Mouse (Mus musculus) midbrain, embryonic 15.5 days (tissue): Measurements from ENCODE around the gene Adgrl3. TPM values are rescaled to one million over a fixed set of nuclear protein-coding genes. Genes with fewer than 3 reads are reported as not detected.

Experiments used
- ATAC-seq: fragments of 200-750 bp; cut with Nextera tagmentation; replicated peaks from 2 replicates; pipeline ENCODE4 v1.8.0; 2017; ENCODE audit warnings: moderate TSS enrichment
- H3K27ac ChIP-seq: fragments of 300-500 bp; sonication (generic); 2 replicates; pipeline ENCODE4 v1.5.1; 2015; ENCODE audit warnings: mild to moderate bottlenecking, inconsistent platforms
- H3K27me3 ChIP-seq: fragments of 300-500 bp; sonication (generic); replicated peaks from 2 replicates; pipeline ENCODE4 v1.6.1; 2015; ENCODE audit warnings: inconsistent platforms
- H3K36me3 ChIP-seq: fragments of 300-500 bp; sonication (generic); replicated peaks from 2 replicates; pipeline ENCODE4 v1.6.1; 2015; ENCODE audit warnings: inconsistent platforms
- H3K4me1 ChIP-seq: fragments of 300-500 bp; sonication (generic); 2 replicates; pipeline ENCODE4 v1.6.1; 2015; ENCODE audit warnings: inconsistent platforms
- H3K4me2 ChIP-seq: fragments of 300-500 bp; sonication (generic); 2 replicates; pipeline ENCODE4 v1.6.1; 2015; ENCODE audit warnings: inconsistent platforms, mild to moderate bottlenecking, moderate library complexity
- H3K4me3 ChIP-seq: fragments of 300-500 bp; sonication (generic); 2 replicates; pipeline ENCODE4 v1.5.1; 2015; ENCODE audit warnings: mild to moderate bottlenecking, inconsistent platforms
- H3K9ac ChIP-seq: fragments of 300-500 bp; sonication (generic); 2 replicates; pipeline ENCODE4 v1.6.1; 2015; ENCODE audit warnings: mild to moderate bottlenecking, inconsistent platforms
- H3K9me3 ChIP-seq: fragments of 300-500 bp; sonication (generic); 2 replicates; pipeline ENCODE4 v1.6.1; 2016; ENCODE audit warnings: inconsistent platforms
- WGBS: fragments of 180-500 bp; shearing (Covaris S2); methylation state at CpG from one replicate; pipeline ENCODE4 v1.1.7; 2015; ENCODE audit warnings: mixed read lengths; 5-methylcytosine and 5-hydroxymethylcytosine counted together
- polyA plus RNA-seq: library from polyadenylated mRNA; unstranded; fragments of >200 nt; fragmentation: Nextera tagmentation; extraction: Ambion mirVana; gene quantifications from 2 replicates; pipeline ENCODE4 v1.2.1, GENCODE M21; 2015

Gene Adgrl3
- polyA plus RNA-seq, 1 experiment from 2014 or later = 75.6 TPM

- no peak overlapping the region for H3K4me2 ChIP-seq
- no peak overlapping the region for H3K9ac ChIP-seq
- no peaks in the 10 kb centered on the region for H3K27me3 ChIP-seq
- no peaks in the 10 kb centered on the region for H3K36me3 ChIP-seq
- no peak overlapping the region for H3K4me3 ChIP-seq
- no peaks in the 10 kb centered on the region for H3K4me1 ChIP-seq
- H3K9me3 ChIP-seq = no peaks in the 10 kb centered on the region
- no peak overlapping the region for H3K27ac ChIP-seq
- 75% methylated on average over 3 of the region's 3 CpGs for WGBS
- no peak for ATAC-seq
These were observed 455.5 kb downstream of the Adgrl3 start for GRCm38 (mm10) chr5:81475406-81475805.

DNA sequence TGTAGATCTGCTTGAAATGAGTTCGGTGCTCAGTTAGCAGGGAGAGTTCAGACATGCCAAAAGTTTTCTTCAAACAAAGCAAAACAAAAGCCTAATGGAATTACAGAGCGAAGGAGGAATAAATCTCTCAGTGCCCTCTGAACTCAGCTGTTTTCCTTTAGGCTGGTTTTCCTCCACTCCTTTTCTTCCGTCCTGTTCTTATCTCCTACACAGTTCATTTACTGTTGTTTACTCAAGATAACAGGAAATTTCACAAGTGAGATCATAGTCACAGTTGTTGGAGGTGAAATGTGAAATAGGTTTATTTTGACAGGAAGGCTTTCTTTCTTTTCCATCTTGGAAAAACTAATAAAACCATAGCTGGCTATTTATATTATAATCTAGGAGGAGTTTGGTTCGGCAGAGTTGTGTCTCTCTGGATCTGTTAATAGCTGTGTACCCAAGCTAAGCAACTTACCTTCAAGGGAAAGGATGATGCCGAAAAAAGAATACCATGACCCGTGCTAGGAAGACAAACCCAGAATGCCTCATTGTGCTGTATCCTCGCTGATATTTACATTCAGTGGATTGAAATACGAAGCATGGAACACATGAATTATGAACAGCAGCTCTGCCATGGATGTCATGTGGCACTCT lies 456.2 kb downstream of the Adgrl3 start:
- Histone ChIP-seq H3K36me3 (no peaks in the 10 kb centered on the region), H3K27ac (no peak overlapping the region), H3K27me3 (no peaks in the 10 kb centered on the region), H3K4me2 (no peak overlapping the region), H3K9me3 (no peaks in the 10 kb centered on the region), H3K4me3 (no peak overlapping the region), H3K4me1 (no peaks in the 10 kb centered on the region), H3K9ac (no peak overlapping the region)
- 60% methylated on average over 8 of the region's 8 CpGs for WGBS
- 0 out of 2 replicates have a peak, but pooled peaks have one; percentile 24 for ATAC-seq

DNA sequence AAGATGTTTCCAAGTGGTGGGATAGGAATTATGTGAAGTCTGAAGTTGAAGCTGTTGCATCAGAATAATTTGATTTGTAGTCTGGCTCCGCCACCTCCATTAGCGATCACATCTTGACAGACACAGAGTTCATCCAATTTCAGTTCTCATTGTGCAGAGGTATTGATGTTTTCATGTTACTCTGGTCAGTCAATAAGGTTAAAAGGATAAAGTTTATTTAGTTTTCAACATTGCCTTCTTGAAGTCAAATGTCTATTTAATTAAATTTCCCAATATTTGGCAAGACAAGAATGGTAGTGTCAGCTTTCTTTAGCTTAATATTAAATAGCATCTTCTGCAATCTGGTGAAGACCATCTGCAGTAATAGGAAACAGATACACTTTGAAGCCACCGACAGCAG lies 461.0 kb downstream of the Adgrl3 start:
- no peak for ATAC-seq
- Histone ChIP-seq H3K27me3 (no peaks in the 10 kb centered on the region), H3K9me3 (no peaks in the 10 kb centered on the region), H3K9ac (no peak overlapping the region), H3K4me2 (no peak overlapping the region), H3K27ac (no peak overlapping the region), H3K4me3 (no peak overlapping the region), H3K4me1 (no peaks in the 10 kb centered on the region), H3K36me3 (no peaks in the 10 kb centered on the region)
- 83% methylated on average over 3 of the region's 3 CpGs for WGBS

DNA sequence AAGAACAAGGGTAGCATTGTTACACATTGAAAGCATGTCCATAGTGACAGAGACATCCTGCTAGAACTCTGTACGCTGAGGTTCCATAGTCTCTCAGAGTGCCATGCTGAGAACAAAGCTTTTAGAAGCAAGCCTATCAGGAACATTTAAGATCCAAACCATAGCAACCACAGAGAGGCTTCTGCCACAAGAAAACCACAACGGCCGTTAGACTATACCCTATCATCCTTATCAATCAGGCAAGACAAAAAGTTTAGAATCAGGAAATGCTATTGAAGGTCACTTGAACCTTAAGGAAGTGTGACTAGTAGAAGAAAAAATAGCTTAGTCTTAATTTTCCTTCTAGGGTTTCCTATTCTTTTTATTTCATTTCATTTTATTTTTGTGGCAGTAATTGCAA lies 464.0 kb downstream of the Adgrl3 start:
- no peak overlapping the region for H3K9ac ChIP-seq
- no peaks in the 10 kb centered on the region for H3K27me3 ChIP-seq
- no peaks in the 10 kb centered on the region for H3K36me3 ChIP-seq
- H3K9me3 ChIP-seq = no peaks in the 10 kb centered on the region
- no peak overlapping the region for H3K27ac ChIP-seq
- WGBS = 40% methylated on average over 3 of the region's 3 CpGs
- H3K4me1 ChIP-seq = no peaks in the 10 kb centered on the region
- no peak overlapping the region for H3K4me3 ChIP-seq
- no peak for ATAC-seq
- H3K4me2 ChIP-seq = no peak overlapping the region

DNA sequence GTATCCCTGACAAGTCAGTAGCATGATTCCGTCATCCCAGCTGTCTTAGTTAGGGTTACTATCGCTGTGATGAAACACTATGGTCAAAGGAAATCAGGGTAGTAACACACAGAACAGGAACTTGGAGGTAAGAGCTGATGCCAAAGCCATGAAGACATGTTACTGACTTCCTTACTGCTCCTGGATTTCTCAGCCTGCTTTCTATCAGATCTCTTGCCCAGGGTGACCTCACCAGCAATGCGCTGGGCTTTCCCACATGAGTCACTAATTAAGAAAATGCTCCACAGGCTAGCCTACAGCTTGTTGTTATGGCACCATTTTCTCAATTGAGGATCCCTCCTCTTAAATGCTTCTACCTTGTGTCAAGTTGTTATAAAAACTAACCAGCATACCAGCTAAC lies 481.1 kb downstream of the Adgrl3 start:
- ATAC-seq = no peak

DNA sequence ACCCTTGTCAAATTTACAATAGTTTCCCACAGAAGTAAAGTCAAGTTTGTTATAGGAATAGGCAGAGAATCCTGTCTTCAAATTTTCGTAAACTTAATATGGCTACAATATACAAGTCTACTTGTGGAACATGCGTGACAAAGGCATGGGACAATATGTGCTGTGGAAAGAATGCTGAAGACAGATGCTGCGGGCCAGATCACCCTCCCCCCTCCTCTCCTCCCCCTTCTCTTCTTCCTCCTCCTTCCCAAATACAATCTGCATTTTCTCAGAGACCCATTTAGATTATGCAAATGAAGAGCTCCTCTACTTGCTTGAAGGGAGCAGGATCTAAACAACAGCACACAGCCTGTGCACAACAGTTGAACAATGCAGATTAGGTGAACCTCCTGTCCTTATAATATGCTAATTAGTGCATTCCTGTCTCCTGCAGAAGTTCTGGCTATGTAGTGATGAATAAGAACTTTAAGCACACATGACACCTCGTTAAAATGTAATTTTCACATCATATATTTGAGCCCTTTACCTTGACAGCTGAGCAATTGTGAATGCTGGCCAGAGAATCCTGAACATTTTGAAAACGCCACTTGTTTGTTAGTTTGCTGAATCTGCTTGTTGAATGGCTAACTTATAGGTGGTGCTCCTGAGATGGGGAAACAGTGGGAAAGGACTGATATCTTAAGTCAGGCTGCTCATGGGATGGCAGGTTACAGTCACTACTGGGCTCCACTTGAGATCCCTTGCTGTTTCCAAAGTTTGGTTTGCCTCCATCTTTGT lies 499.0 kb downstream of the Adgrl3 start:
- peak; percentile 32; the same call in 1 of the 2 replicates for ATAC-seq
- Histone ChIP-seq H3K27me3 (no peaks in the 10 kb centered on the region), H3K27ac (no peak overlapping the region), H3K4me3 (no peak overlapping the region), H3K4me1 (peaks cover 16% of the 10 kb centered on the region), H3K9ac (no peak overlapping the region), H3K9me3 (no peaks in the 10 kb centered on the region), H3K4me2 (peak overlapping the region; percentile 28), H3K36me3 (no peaks in the 10 kb centered on the region)
- 17% methylated on average over 5 of the region's 5 CpGs for WGBS

More for the DNA sequence above, 481.1 kb downstream of the Adgrl3 start:
- no peaks in the 10 kb centered on the region for H3K4me1 ChIP-seq
- no peak overlapping the region for H3K4me3 ChIP-seq
- no peaks in the 10 kb centered on the region for H3K9me3 ChIP-seq
- H3K4me2 ChIP-seq = no peak overlapping the region
- H3K27ac ChIP-seq = no peak overlapping the region
- WGBS = 90% methylated on average over 3 of the region's 3 CpGs
- no peaks in the 10 kb centered on the region for H3K27me3 ChIP-seq
- H3K36me3 ChIP-seq = no peaks in the 10 kb centered on the region
- H3K9ac ChIP-seq = no peak overlapping the region

DNA sequence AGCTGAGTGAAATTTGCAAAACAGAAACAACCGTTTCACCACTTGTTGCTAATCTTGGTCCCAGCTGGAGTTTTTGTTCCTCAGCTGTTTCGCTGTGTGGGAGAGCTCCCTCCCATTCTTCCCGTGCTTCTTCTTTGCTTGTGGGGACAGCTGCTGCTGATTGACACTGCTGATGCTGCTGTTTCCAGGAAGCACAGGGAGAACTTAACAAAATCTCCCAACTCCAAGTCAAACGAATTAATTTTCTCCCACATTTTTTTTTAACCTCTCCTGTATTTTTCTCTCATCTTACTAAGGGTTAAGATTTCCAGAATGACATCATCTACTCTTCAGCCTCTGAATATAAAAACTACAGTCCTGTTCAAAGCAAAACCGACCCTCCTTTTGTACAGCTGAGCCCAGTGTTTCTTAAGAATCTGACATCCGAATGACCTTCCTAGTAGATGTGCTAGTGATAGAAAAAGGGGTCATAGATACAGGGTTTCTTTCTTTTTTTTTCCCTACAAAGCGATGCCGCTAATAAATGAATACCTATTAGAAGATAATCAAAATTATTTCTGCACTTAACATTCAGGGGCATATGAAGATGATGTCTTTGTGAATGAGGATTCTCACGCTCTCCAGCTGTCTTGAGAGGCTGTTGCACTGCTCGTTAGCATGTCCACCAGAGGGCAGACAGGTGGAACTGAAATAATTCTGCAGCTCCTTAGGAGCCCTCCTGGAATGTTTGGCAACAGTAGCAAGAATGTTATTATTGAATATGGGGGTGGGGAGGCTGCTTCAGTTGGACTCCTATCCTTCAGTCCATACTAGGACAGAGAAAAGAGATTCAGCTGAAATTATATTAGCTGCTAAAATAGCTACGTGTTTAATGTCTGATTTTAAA lies 499.8 kb downstream of the Adgrl3 start:
- Histone ChIP-seq H3K4me3 (no peak overlapping the region), H3K27ac (0 out of 2 replicates have a peak overlapping the region, but pooled peaks have one; percentile 2), H3K36me3 (no peaks in the 10 kb centered on the region), H3K4me2 (peak overlapping the region; percentile 28), H3K4me1 (peaks cover 16% of the 10 kb centered on the region), H3K27me3 (no peaks in the 10 kb centered on the region), H3K9me3 (no peaks in the 10 kb centered on the region), H3K9ac (no peak overlapping the region)
- peak; percentile 77 for ATAC-seq
- 15% methylated on average over 11 of the region's 11 CpGs for WGBS

- 91% methylated on average over 4 of the region's 4 CpGs for WGBS
- H3K9me3 ChIP-seq = no peaks in the 10 kb centered on the region
These were observed 502.8 kb downstream of the Adgrl3 start for GRCm38 (mm10) chr5:81522760-81523159.

DNA sequence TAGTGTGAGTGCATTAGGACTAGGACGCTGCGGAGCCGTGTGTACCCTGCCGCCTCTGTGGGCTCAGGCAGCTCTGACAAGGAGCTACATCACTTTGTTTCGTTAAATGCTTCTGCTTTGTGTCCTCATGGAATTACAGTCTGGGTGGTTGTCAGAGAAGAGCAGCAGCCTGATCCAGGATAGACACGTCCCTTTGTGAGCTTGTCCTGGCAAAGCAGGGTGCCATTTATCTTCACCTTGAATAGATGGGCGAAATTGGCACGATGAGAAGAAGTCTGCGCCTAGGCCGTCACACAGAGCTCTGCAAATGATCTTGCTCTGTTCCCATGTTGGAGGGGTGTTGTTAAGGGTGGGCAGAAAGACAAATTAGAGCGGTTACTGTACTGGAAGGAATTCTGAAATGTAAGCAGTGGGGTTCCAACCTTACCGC lies 504.6 kb downstream of the Adgrl3 start:
- H3K27ac ChIP-seq = no peak overlapping the region
- H3K9me3 ChIP-seq = no peaks in the 10 kb centered on the region
- 78% methylated on average over 12 of the region's 12 CpGs for WGBS
- no peak overlapping the region for H3K9ac ChIP-seq
- H3K27me3 ChIP-seq = no peaks in the 10 kb centered on the region
- peaks cover 10% of the 10 kb centered on the region for H3K4me1 ChIP-seq
- H3K36me3 ChIP-seq = no peaks in the 10 kb centered on the region
- H3K4me3 ChIP-seq = no peak overlapping the region
- no peak for ATAC-seq
- H3K4me2 ChIP-seq = no peak overlapping the region

More at GRCm38 (mm10) chr5:81522760-81523159, 502.8 kb downstream of the Adgrl3 start:
- H3K4me1 ChIP-seq = peaks cover 19% of the 10 kb centered on the region
- H3K27me3 ChIP-seq = no peaks in the 10 kb centered on the region
- no peak overlapping the region for H3K9ac ChIP-seq
- ATAC-seq = no peak
- no peak overlapping the region for H3K4me2 ChIP-seq
- H3K36me3 ChIP-seq = no peaks in the 10 kb centered on the region
- H3K4me3 ChIP-seq = no peak overlapping the region
- no peak overlapping the region for H3K27ac ChIP-seq

DNA sequence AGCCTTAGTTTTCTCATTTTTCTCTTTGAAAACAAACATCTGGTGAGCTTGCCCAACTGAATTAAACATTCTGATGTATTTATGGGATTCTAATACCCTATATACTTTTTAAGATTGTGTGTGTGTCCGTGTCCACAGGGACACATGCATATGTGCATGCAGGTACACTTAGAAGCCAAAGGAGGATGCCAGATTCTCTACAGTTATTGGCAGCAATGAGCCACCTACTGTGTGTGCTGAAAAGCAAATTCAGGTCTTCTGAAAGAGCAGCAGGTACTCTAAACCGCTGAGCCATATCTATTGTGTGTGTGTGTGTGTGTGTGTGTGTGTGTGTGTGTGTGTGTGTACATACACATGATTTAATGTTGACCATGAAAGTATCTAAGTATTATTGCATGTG lies 505.4 kb downstream of the Adgrl3 start:
- Histone ChIP-seq H3K27me3 (no peaks in the 10 kb centered on the region), H3K4me1 (peaks cover 3% of the 10 kb centered on the region; the same call in 1 of the 2 replicates), H3K9me3 (no peaks in the 10 kb centered on the region), H3K4me2 (no peak overlapping the region), H3K9ac (no peak overlapping the region), H3K4me3 (no peak overlapping the region), H3K27ac (no peak overlapping the region), H3K36me3 (no peaks in the 10 kb centered on the region)
- ATAC-seq = no peak; the same call in 1 of the 2 replicates
- 89% methylated on average over 2 of the region's 2 CpGs for WGBS

GRCm38 (mm10) chr5:81531639-81532038 lies 511.7 kb downstream of the Adgrl3 start:
- no peaks in the 10 kb centered on the region for H3K9me3 ChIP-seq
- H3K9ac ChIP-seq = no peak overlapping the region
- no peak overlapping the region for H3K4me3 ChIP-seq
- ATAC-seq = no peak
- WGBS = 88% methylated on average over 4 of the region's 4 CpGs
- no peaks in the 10 kb centered on the region for H3K36me3 ChIP-seq
- H3K4me1 ChIP-seq = peaks cover 4% of the 10 kb centered on the region
- H3K27ac ChIP-seq = no peak overlapping the region
- H3K4me2 ChIP-seq = no peak overlapping the region
- no peaks in the 10 kb centered on the region for H3K27me3 ChIP-seq

DNA sequence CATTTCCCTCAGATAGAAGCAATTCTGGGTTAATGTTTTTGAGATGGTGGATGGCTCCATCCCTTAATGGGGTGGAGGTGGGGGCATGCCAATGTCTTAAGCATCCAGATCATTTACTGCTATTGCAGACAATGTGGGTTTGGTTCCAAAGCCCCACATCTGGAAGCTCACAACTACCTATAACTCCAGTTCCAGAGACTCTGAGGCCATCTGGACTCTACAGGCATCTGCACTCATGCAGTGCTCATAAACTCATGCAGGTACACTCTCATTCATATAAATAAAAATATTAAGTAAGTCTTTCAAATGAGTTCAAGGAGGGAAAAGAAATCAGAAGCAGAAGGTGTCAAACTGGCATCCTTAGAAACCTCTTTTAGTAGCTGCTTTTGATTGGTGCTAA lies 530.3 kb downstream of the Adgrl3 start:
- ATAC-seq = no peak
- Histone ChIP-seq H3K4me1 (no peaks in the 10 kb centered on the region), H3K27ac (no peak overlapping the region), H3K9me3 (no peaks in the 10 kb centered on the region), H3K4me2 (no peak overlapping the region), H3K27me3 (no peaks in the 10 kb centered on the region), H3K9ac (no peak overlapping the region), H3K4me3 (no peak overlapping the region), H3K36me3 (no peaks in the 10 kb centered on the region)
